Mouse (Mus musculus) small intestine, adult 2 months (tissue): ENCODE data around the gene Orm3.

Source experiments
- CTCF ChIP-seq: fragments of 200-500 bp; IDR thresholded peaks from 2 replicates; pipeline ENCODE4 v1.5.1; 2012; ENCODE audit warnings: low read depth, mild to moderate bottlenecking, control low read depth, inconsistent platforms, low read length, moderate library complexity, mixed read lengths; ENCODE audit not compliant: insufficient replicate concordance, insufficient read length; ENCODE audit errors: extremely low read depth
- POLR2A ChIP-seq: fragments of 200-500 bp; IDR thresholded peaks from 2 replicates; pipeline ENCODE4 v1.6.1; 2012; ENCODE audit warnings: low read depth, mild to moderate bottlenecking, control low read depth, inconsistent platforms, low read length, moderate library complexity

DNA sequence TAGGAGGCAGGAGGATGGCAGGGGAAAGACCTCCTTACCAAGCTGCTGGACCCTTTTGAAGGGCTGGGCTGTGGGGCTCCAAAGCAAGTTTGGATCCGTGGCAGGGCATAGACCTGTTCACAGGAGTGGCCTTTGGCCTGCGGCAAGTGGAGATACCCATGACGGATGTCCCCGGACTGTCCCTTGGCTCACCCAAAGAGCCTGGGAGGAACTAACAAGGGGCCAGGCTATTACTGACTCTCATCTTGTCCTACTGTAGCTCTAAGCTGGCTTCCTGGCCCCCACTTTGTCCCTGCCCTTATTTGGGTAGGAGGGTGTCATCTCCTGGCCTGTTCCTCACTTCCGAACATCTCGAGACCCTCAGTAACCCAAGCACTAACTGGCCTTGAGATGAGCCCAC lies 46.6 kb downstream of the Orm3 start:
- TF ChIP-seq CTCF (no peak), POLR2A (no peak)
